Mouse (Mus musculus) liver, embryonic 14.5 days (tissue): ENCODE results near the gene Cnr2.

ENCODE experiments used
- CTCF ChIP-seq: IDR thresholded peaks from 2 replicates; pipeline ENCODE4 v1.5.1; 2016; ENCODE audit warnings: antibody characterized with exemption, low read depth, control low read depth
- EP300 ChIP-seq: IDR thresholded peaks from 2 replicates; pipeline ENCODE4 v1.6.1; 2016; ENCODE audit warnings: antibody characterized with exemption, low read depth

GRCm38 (mm10) chr4:135962198-135962597 lies 67.0 kb downstream of the Cnr2 start:
- no peak for TF ChIP-seq CTCF
- no peak for TF ChIP-seq EP300
